Mouse (Mus musculus) intestine, embryonic 16.5 days (tissue): ENCODE measurements at regions not wholly inside any gene's neighbourhood (a gene's known extent, or its start where the extent isn't known, plus 50 kb on each side); places are given as distances from the start of the nearest gene placed in this dataset.

ENCODE experiments used
- ATAC-seq: fragments of 200-750 bp; cut with Nextera tagmentation; 2 replicates; pipeline ENCODE4 v1.8.0; 2017; ENCODE audit warnings: moderate TSS enrichment, moderate library complexity
- H3K27ac ChIP-seq: fragments of 300-500 bp; sonication (generic); 2 replicates; pipeline ENCODE4 v1.5.1; 2014; ENCODE audit warnings: mild to moderate bottlenecking, low read length
- H3K27me3 ChIP-seq: fragments of 300-500 bp; sonication (generic); replicated peaks from 2 replicates; pipeline ENCODE4 v1.6.1; 2014; ENCODE audit warnings: low read length, control low read depth, mixed read lengths; ENCODE audit not compliant: control insufficient read depth, insufficient read depth
- H3K36me3 ChIP-seq: fragments of 300-500 bp; sonication (generic); 2 replicates; pipeline ENCODE4 v1.6.1; 2014; ENCODE audit warnings: low read length, control low read depth; ENCODE audit not compliant: control insufficient read depth, insufficient read depth
- H3K4me1 ChIP-seq: fragments of 300-500 bp; sonication (generic); 2 replicates; pipeline ENCODE4 v1.6.1; 2014; ENCODE audit warnings: low read length, control low read depth, mixed read lengths; ENCODE audit not compliant: control insufficient read depth, insufficient read depth
- H3K4me2 ChIP-seq: fragments of 300-500 bp; sonication (generic); 2 replicates; pipeline ENCODE4 v1.6.1; 2014; ENCODE audit warnings: low read depth, low read length, control low read depth
- H3K4me3 ChIP-seq: fragments of 300-500 bp; sonication (generic); 2 replicates; pipeline ENCODE4 v1.5.1; 2014; ENCODE audit warnings: mild to moderate bottlenecking, low read length
- H3K9ac ChIP-seq: fragments of 300-500 bp; sonication (generic); 2 replicates; pipeline ENCODE4 v1.6.1; 2014; ENCODE audit warnings: low read depth, low read length
- H3K9me3 ChIP-seq: fragments of 300-500 bp; sonication (generic); 2 replicates; pipeline ENCODE4 v1.6.1; 2016; ENCODE audit warnings: low read length, control low read depth; ENCODE audit not compliant: control insufficient read depth
- WGBS: fragments of 180-500 bp; shearing (Covaris S2); extraction: QIAGEN DNeasy Blood & Tissue Kit; methylation state at CpG from one replicate; pipeline ENCODE4 v1.1.7; 2014; 5-methylcytosine and 5-hydroxymethylcytosine counted together

- no peaks in the 10 kb centered on the region for H3K9me3 ChIP-seq
- H3K4me1 ChIP-seq: no peaks in the 10 kb centered on the region
- no peak overlapping the region for H3K4me3 ChIP-seq
- H3K4me2 ChIP-seq: no peak overlapping the region
- no peak for ATAC-seq
- H3K9ac ChIP-seq: no peak overlapping the region
- peak overlapping the region; percentile 39; the same call in 1 of the 2 replicates for H3K27ac ChIP-seq
- H3K36me3 ChIP-seq: no peaks in the 10 kb centered on the region
- no peaks in the 10 kb centered on the region for H3K27me3 ChIP-seq
- 76% methylated on average over 17 of the region's 17 CpGs for WGBS
Measured at GRCm38 (mm10) chr9:62590407-62591195, 53.8 kb upstream of the Coro2b start.

DNA sequence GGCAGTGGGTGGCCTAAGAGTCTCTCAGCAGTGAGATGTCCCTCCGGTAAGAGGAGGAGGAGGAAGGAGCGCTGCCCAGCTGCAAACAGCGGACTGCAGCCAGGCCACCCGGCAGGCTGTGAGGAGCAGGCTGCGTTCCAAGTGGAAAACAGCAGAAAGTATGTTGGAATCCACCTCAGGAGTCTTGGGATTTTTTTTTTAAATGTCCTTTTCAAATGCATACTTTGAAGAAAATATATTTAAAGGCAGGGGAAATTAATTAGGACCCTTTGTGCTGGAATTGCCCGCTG lies 54.3 kb upstream of the Coro2b start:
- no peaks in the 10 kb centered on the region for H3K36me3 ChIP-seq
- H3K27me3 ChIP-seq: no peaks in the 10 kb centered on the region
- 49% methylated on average over 6 of the region's 6 CpGs for WGBS
- no peak for ATAC-seq
- peak overlapping the region; percentile 39; the same call in 1 of the 2 replicates for H3K27ac ChIP-seq
- no peak overlapping the region for H3K4me3 ChIP-seq
- H3K9me3 ChIP-seq: no peaks in the 10 kb centered on the region
- H3K4me2 ChIP-seq: no peak overlapping the region
- H3K4me1 ChIP-seq: no peaks in the 10 kb centered on the region
- H3K9ac ChIP-seq: no peak overlapping the region

DNA sequence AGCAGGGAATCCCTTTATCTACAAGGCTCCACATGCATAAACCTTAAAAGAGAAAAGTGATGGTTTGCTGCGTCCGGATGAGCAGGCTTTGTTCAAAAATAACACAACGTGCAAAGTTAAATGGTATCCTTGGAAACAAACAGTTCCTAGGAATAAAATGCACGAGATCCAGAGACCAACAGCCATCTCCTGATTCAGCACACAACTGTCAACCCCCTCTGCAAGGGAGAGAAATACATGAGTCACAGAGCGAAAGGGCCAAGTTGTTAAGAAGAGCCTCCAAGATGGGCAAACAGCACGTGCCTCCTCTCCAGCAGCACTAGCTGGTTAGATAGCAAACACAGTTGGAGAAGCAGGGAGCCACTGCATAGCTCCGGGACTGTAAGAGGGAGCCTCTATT lies 61.2 kb upstream of the Coro2b start:
- WGBS: 71% methylated on average over 7 of the region's 7 CpGs
- Histone ChIP-seq H3K4me2 (no peak overlapping the region), H3K9me3 (no peaks in the 10 kb centered on the region), H3K27me3 (no peaks in the 10 kb centered on the region), H3K36me3 (no peaks in the 10 kb centered on the region), H3K9ac (no peak overlapping the region), H3K4me3 (no peak overlapping the region), H3K4me1 (no peaks in the 10 kb centered on the region), H3K27ac (no peak overlapping the region)
- no peak for ATAC-seq

- H3K4me1 ChIP-seq: no peaks in the 10 kb centered on the region
- H3K4me3 ChIP-seq: no peak overlapping the region
- H3K9ac ChIP-seq: no peak overlapping the region
Measured at GRCm38 (mm10) chr9:62598956-62599355, 62.1 kb upstream of the Coro2b start.

DNA sequence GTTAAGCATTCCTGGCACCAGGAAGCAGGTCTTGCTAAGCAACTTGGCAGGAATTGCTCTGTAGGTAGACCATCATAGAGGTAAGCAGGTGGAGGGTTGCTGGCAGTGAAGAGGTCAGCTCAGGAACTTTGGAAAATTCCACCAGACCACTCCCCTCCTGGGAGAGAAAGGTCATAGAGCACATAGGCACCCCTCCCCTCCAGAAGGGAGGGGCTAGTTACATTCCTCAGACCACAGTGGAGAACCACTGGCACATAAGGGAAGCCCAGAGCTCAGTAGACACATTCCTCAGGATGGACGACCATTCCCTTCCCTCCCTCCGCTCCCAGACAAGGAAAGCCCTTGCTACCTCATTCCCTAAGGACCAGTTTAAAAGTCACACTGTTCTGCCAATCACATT lies 67.1 kb upstream of the Itga11 start:
- 81% methylated on average over 2 of the region's 2 CpGs for WGBS
- no peak for ATAC-seq
- H3K4me1 ChIP-seq: no peaks in the 10 kb centered on the region; the same call in 1 of the 2 replicates
- no peak overlapping the region for H3K4me3 ChIP-seq
- H3K4me2 ChIP-seq: no peak overlapping the region
- H3K9me3 ChIP-seq: peaks cover 5% of the 10 kb centered on the region; the same call in 1 of the 2 replicates
- no peaks in the 10 kb centered on the region for H3K36me3 ChIP-seq
- H3K9ac ChIP-seq: no peak overlapping the region
- no peaks in the 10 kb centered on the region for H3K27me3 ChIP-seq
- H3K27ac ChIP-seq: no peak overlapping the region

More at GRCm38 (mm10) chr9:62598956-62599355, 62.1 kb upstream of the Coro2b start:
- no peaks in the 10 kb centered on the region for H3K27me3 ChIP-seq
- H3K36me3 ChIP-seq: no peaks in the 10 kb centered on the region
- no peak overlapping the region for H3K4me2 ChIP-seq
- H3K9me3 ChIP-seq: no peaks in the 10 kb centered on the region
- ATAC-seq: no peak
- H3K27ac ChIP-seq: no peak overlapping the region
- 94% methylated on average over 5 of the region's 5 CpGs for WGBS

GRCm38 (mm10) chr9:62611452-62611851 lies 66.2 kb upstream of the Itga11 start:
- Histone ChIP-seq H3K9me3 (peaks cover 5% of the 10 kb centered on the region; the same call in 1 of the 2 replicates), H3K27ac (no peak overlapping the region), H3K36me3 (no peaks in the 10 kb centered on the region), H3K4me3 (no peak overlapping the region), H3K4me1 (no peaks in the 10 kb centered on the region; the same call in 1 of the 2 replicates), H3K9ac (no peak overlapping the region), H3K4me2 (no peak overlapping the region), H3K27me3 (no peaks in the 10 kb centered on the region)
- ATAC-seq: no peak
- WGBS: 40% methylated on average over 2 of the region's 2 CpGs

DNA sequence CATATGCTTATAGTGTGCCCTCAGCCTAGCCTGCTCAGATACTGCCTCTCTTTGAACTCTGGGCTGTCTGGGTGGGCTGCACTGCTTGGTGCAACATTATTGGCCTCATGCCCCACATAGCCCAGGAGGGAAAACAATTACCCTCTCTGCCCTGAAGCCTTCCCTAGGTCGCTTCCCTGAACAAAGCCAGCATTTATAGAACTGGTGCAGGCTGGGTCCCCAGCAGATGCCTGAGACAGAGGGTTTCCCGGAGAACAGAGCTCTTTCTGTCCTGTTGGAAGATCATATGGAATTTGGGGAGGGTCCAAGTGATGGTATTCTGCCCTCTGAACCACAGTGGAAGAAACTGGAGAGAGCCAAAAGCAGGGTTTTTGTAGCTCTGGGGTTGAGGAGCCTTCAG lies 64.6 kb upstream of the Itga11 start:
- 70% methylated on average over 2 of the region's 2 CpGs for WGBS
- Histone ChIP-seq H3K4me2 (no peak overlapping the region), H3K4me3 (no peak overlapping the region), H3K27ac (no peak overlapping the region), H3K36me3 (no peaks in the 10 kb centered on the region), H3K27me3 (no peaks in the 10 kb centered on the region), H3K9ac (no peak overlapping the region), H3K9me3 (peaks cover 5% of the 10 kb centered on the region; the same call in 1 of the 2 replicates), H3K4me1 (no peaks in the 10 kb centered on the region; the same call in 1 of the 2 replicates)
- no peak; the same call in 1 of the 2 replicates for ATAC-seq

DNA sequence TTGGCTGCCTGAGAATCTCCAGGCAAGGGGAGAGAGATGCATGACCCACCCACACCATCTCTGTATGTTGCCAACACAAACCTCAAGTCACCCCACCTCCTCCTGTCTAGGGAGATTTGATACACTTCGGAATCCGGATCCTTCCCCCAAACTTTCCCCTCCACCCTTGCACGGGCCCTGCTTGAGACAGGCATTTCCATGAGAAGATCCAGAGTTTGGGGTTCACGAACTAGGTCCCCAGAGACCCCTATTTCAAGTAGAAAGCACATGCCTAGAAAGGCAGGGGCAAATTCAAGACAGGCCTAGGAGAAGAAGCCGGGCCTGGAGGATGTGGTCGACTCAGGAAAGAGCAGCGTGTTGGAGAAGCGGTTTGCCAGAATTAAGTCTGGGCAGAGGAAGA lies 63.8 kb upstream of the Itga11 start:
- no peaks in the 10 kb centered on the region; the same call in 1 of the 2 replicates for H3K4me1 ChIP-seq
- H3K9ac ChIP-seq: no peak overlapping the region
- no peak overlapping the region for H3K4me3 ChIP-seq
- WGBS: 79% methylated on average over 8 of the region's 8 CpGs
- peaks cover 5% of the 10 kb centered on the region; the same call in 1 of the 2 replicates for H3K9me3 ChIP-seq
- no peak for ATAC-seq
- no peaks in the 10 kb centered on the region for H3K27me3 ChIP-seq
- no peak overlapping the region for H3K27ac ChIP-seq
- no peaks in the 10 kb centered on the region for H3K36me3 ChIP-seq
- H3K4me2 ChIP-seq: no peak overlapping the region

- H3K36me3 ChIP-seq: no peaks in the 10 kb centered on the region
- no peak overlapping the region for H3K27ac ChIP-seq
- H3K4me3 ChIP-seq: no peak overlapping the region
- H3K4me1 ChIP-seq: no peaks in the 10 kb centered on the region; the same call in 1 of the 2 replicates
- WGBS: 63% methylated on average over 4 of the region's 4 CpGs
- no peak overlapping the region for H3K4me2 ChIP-seq
- no peak overlapping the region for H3K9ac ChIP-seq
- peak; percentile 74 for ATAC-seq
- peaks cover 4% of the 10 kb centered on the region; the same call in 1 of the 2 replicates for H3K9me3 ChIP-seq
- H3K27me3 ChIP-seq: no peaks in the 10 kb centered on the region
Measured at GRCm38 (mm10) chr9:62614950-62615349, 62.7 kb upstream of the Itga11 start.
